Mouse (Mus musculus) embryo, embryonic 11 days (tissue): Measurements from ENCODE around the gene Tpo.

Source experiments
- DNase-seq: peaks from one replicate; pipeline ENCODE4 v3.0.0-alpha.2; 2015

Tpo gene

GRCm38 (mm10) chr12:30076316-30076715, 56.1 kb downstream of the Tpo start:
- no peak for DNase-seq

- DNase-seq, result no peak
These were observed 63.1 kb downstream of the Tpo start for GRCm38 (mm10) chr12:30069321-30069720.

DNA sequence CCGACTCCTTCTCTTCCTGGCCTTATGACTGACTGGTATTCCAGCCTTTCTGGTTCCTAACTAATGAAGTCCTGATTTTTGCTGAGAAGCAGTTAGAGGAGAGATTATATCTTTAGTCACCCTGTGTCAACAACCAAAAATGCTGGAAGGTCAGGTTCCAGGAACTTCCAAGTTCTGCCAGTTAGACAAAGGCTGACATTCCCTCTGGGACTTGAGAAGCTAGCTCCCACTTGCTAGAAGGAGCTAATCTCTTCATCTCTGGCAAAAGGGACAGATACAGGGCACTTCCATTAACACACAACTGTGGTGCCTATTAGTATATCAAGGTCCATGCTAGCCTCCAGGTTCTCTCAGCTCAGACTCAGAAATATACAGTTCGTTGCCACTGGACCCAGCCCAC, 64.6 kb downstream of the Tpo start:
- no peak for DNase-seq

GRCm38 (mm10) chr12:30062118-30062505, 70.3 kb downstream of the Tpo start:
- no peak for DNase-seq

DNA sequence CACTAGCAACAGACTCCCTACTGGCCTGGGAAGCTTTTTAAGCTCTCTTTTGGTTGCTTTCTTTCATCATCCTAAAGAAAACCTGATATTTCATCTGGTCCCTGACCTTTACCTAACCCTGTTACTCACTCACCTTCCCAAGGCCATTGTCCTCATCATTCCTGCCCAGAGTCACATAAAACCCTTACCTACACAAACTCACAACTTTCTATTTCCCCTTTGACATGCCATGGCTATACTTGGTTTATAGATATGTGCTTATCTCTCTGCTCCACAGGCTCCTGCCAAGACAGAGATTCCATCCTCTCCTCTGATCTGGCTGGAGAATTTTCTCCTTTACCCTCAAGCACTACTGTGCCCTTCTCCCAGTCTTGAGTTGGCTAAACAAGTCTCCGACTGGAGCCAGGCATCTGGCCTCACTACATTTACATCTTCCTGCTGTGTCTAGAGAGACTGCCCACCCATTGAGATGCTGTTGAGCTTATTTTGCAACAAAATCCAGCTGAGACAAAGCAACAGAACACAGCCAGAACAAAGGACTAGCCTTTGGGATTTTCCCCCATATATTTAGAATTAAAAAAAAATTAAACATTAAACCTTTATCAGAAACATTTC, 70.8 kb downstream of the Tpo start:
- no peak for DNase-seq

- no peak for DNase-seq
These were observed 74.4 kb downstream of the Tpo start for GRCm38 (mm10) chr12:30058044-30058443.

DNA sequence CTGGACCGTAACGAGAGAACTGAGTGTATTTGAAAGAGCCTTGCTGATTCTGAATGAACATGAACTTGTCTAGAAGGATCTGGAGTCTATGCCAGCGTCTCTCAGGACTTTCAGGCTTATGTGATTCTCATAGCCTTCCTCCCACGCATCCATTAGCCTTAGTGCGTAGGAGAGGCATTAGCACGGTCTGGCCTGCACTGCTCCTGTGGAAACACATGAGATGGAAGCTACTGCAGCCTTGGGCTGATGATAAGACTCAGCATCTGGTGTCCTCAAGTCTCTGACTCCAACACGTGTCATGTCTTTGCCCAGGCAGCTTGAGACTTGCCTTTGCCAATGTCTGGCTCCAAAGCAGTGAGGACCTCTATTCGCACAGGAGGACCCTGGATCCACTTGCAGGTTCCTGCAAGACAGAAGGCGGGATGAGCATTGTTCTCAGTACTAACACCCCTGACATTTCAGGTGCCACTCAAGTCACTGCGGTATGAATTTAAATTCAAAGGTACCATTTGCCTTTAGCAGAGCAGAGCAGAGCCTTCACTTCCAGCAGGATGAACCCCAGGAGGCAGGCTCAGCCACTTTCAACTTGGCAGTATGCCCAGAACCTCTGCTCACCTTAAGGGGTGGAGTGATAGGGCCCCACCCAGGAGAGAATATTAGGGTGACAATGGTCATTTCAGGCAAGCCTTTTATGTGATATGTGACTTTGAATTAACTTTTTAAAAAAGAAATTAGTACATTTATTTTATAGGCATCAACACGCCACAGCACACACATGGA, 77.5 kb downstream of the Tpo start:
- no peak for DNase-seq

DNA sequence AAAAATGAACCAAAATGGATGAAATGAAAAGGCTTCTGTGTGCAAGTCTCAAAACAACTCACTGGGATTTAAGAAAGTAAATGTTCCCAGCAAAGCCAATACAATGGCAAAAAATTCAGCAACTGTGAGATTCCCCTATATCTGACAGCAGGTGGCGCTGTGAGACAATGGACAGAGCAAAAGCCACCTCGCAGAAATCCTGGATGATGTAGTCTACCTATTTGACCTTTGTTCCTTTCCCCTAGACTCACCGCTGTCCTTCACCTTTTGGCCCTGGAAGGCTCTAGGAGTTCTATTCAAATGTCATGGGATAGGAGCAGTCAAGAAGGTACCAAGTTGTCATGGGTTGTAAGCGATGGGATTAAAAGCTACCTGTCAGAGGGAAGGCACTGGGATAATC, 82.2 kb downstream of the Tpo start:
- DNase-seq, result peak; percentile 73

- no peak for DNase-seq
These were observed 82.6 kb downstream of the Tpo start for GRCm38 (mm10) chr12:30049818-30050217.

- no peak for DNase-seq
These were observed 83.6 kb downstream of the Tpo start for GRCm38 (mm10) chr12:30048848-30049247.

- peak; percentile 66 for DNase-seq
These were observed 92.3 kb downstream of the Tpo start for GRCm38 (mm10) chr12:30040150-30040549.

DNA sequence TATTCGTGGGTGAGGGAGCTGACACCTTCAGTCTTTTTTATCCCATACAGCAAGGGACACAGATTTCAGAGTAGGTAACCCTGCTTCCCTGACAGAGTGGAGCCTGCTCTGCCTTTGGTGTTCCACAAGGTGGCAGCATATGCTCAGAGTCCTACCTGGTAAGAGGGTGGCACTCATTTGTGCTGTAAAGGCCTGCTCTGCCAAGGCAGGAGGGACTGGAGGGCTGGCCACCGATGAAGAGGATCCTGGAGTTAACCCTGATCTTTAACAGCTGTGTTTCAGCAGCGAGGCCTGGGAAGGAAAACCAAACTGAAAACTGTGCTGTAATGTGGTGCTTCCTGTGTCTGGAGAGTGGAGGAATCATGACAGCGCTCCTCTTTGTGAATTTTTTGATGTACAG, 92.9 kb downstream of the Tpo start:
- DNase-seq, result peak; percentile 64

DNA sequence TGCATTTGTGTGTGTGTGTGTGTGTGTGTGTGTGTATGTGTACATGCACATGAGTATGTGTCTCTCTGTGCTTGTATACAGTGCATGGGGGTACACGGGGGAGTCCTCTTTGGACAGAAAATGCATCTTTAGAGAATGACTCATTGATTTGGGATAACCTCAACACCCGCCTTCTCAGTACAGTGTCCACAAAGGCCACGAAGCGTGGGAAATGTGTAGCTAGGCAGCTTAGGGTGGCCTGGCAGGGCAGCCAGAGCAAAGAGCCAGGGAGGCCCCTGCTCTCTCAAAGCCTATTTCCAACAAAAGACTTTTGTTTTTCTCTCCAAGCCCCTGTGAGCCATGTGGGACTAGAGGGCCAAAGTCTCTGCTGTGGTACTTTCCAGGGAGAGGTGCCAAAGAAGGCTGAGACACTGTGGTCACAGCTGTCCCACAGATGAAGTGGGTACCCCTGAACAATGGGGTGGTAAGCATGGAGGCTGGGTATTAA, 95.8 kb downstream of the Tpo start:
- no peak for DNase-seq

GRCm38 (mm10) chr12:30035841-30036568, 96.4 kb downstream of the Tpo start:
- no peak for DNase-seq

DNA sequence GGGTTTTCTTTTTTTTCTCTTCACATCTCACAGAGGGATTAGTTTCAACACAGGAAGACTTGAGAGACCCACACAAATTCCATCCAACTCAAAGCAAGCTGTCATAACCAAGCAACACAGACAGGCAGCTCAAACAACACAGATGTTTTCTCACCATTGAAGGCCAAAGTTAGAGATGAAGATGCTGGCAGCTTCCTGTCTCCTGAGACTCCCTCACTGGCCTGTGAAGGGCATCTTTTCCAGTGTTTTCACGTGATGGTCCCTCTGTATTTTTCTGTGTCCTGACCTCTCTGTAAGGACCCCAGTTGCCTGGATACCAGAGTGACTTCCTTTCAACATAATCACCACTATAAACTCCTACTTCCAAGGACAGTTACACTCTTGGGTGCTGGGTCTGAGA, 97.0 kb downstream of the Tpo start:
- DNase-seq, result no peak

GRCm38 (mm10) chr12:30034681-30035080, 97.7 kb downstream of the Tpo start:
- DNase-seq, result no peak

- no peak for DNase-seq
These were observed 101.9 kb downstream of the Tpo start for GRCm38 (mm10) chr12:30030571-30030970.

DNA sequence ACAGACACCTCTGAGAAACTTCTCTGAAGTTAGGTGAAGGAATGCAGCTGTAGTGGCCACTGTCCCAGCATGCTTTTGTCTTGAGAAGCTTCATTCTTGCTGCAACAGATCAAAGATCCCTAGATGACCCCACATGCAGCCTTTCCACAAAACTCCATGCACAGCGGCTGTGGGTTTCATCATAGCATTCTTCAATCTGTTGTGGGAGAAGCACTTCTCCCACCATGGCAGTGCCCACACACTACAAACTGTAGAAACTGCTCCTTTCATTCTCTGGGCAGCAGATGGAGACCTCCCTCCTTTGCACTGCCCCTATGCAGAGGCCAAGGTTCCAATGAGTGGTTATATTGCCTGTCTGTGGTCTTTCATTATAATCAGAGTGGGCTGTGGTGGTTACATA, 103.3 kb downstream of the Tpo start:
- no peak for DNase-seq

- DNase-seq, result no peak
These were observed 104.6 kb downstream of the Tpo start for GRCm38 (mm10) chr12:30027721-30028340.

- DNase-seq, result no peak
These were observed 108.1 kb downstream of the Tpo start for GRCm38 (mm10) chr12:30024264-30024825.

DNA sequence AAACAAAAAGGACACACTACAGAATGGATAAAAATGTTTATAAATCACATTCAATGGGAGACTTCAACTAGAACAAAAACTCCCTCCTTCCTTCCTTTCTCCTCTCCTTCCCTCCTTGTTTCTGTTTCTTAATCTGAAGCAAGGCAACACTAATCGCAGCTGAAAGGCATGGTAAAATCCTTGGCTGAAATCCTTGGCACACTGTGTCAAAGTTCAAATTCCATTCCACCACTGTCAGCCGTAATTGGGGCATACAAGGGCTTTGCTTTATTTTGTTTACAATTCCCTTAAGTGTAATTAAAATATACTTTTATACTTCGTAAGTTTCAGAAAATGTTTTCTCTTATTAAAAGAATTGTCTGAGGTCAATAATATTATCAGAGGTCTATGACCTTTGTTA, 108.9 kb downstream of the Tpo start:
- DNase-seq, result no peak

GRCm38 (mm10) chr12:30020447-30020846, 112.0 kb downstream of the Tpo start:
- DNase-seq, result no peak

DNA sequence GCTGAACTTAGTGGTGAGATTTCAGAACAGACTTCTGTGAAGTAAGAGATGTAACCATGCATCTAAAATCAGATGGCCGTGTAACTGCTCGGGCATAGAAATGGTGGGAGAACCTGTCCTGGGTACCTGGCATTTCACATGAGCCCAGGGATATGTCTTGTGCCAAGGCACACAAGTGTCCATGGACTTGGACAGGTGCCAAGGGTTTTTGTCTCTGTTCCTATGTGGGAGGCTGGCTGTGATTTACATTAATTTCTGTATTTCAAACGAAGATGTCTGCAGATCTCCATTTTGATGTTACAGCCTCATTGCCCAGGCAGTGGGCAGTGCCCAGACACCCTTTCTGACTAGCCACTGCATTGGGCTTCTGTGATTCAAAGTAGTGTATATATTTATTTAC, 115.3 kb downstream of the Tpo start:
- no peak for DNase-seq
